Mouse (Mus musculus) ES-CJ7 (cell line): ENCODE data around the gene Rab44.
"Not testable (repeated sequence)": the region's sequence is repeated elsewhere in the genome, so short reads cannot be mapped to it uniquely, and the experiment has no call there.

Experiments used
- DNase-seq: peaks from one replicate; pipeline ENCODE4 v3.0.0; 2011; ENCODE audit warnings: low read depth, low spot score

The Rab44 gene

DNA sequence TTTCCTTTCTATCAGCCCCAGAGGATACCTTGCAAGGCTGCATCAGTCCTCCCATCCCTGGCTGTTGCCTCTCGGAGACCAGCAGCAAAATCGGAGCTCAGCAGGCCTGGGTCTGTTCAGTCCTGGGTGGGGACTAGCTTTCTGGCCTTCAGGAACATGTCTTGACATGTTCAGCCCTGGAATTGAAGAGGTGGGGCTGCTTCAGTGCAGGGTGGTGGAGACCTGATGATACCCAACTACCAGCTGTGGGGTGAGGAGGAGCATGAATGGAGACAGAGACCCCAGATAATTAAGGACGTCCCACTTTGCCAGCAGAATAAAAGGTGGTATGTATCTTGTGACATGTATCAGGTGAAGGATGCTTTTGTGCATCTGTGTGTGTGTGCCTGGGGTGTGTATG is 23.2 kb upstream of the Rab44 start, which contains the start of gene Cdkn1a:
TSS of gene Cdkn1a (plus strand) at position 201 of the 400 bp plus-strand sequence.
- no peak for DNase-seq

DNA sequence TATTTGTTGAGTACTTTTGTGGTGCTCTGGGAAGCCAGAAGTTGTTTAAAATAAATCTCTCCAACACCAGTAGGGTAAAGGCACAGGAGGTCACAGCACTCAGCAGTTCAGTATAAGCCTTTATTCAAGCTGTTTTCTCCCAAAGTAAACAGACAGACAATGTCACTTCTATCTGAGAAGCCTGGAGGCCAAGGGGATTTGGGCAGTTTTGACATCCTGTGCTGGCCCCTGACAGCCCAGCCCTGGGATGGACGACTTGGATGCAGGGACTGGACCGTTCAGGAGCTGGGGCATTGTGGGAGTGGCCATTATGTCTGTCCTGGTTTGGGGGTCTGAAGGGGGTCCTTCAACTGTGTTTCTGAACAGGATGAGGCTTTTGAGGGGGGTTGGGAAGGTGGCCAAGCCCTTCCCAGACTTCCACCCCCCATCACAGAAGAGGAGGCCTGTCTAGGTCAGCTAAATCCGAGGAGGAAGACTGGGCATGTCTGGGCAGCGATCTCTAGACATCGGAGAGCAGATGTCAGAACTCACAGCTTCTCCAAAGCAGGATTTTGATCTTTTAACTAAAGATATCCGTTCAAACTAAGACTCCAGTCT is 22.5 kb upstream of the Rab44 start:
- DNase-seq = no peak

DNA sequence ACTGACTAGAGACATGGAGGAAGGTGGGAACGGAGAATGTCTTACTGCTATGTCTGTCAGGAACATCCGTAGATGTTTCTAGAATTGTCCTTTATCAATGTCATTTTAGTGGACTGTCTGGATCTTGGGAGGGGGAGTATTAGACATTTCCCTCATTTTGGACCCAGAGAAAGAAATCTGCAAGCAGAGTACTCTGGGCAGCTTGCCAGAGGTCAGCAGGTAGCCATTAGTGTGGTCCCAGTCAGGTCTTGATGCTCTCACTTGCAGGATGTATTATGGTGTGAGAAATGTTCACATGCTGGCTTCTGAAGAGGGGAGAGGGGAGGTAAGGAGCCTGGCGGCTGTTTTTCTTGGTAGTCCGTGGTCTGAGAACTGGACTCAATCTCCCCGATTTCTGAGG is 21.4 kb upstream of the Rab44 start:
- no peak for DNase-seq

DNA sequence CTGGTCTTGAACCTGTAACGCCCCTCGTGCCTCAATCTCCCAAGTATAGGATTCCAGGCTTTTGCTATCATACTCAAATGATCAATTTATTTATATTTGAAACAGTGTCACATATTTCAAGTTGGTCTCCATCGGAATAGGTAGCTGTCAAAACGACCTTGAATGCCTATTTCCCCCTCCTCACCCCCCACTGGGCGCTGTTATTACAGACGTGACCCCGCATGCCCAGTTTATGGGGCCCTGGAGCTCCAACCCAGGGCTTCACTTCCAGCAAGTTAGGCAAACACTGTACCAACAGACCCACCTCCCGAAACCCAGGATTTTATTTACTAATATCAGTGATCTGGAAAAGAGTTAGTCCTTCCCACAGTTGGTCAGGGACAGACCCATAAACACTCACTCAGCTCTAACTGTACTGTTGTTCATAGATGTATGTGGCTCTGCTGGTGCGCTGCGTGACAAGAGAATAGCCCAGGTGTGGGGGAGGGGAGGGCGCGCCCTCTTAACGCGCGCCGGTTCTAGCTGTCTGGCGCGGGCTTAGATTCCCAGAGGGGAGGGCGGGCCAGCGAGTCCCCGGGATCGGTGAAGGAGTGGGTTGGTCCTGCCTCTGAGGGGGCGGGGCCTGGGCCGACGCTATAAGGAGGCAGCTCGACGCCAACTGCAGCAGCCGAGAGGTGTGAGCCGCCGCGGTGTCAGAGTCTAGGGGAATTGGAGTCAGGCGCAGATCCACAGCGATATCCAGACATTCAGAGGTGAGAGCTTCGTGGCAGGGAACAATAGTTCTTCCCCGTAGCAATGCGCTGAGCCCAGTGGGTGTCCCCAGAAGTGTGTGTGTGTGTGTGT is 20.6 kb upstream of the Rab44 start:
- DNase-seq = peak; percentile 98

DNA sequence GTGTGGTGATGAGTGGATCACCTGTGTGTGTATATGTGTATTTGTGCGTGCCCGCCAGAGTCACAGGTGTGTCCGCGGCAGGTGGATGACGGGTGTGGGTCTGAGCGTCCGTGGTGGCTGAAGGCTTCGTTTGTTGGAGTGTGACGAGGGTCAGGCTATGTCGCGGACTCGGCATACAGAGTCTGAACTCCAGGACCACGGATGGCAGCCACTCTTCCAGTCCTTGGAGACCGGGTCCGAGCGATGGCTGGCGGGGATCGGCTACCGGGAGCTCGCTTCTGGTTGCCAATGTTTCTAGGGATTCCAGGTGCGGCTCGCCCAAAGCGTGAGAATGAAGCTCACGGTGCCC is 20.0 kb upstream of the Rab44 start:
- no peak for DNase-seq

DNA sequence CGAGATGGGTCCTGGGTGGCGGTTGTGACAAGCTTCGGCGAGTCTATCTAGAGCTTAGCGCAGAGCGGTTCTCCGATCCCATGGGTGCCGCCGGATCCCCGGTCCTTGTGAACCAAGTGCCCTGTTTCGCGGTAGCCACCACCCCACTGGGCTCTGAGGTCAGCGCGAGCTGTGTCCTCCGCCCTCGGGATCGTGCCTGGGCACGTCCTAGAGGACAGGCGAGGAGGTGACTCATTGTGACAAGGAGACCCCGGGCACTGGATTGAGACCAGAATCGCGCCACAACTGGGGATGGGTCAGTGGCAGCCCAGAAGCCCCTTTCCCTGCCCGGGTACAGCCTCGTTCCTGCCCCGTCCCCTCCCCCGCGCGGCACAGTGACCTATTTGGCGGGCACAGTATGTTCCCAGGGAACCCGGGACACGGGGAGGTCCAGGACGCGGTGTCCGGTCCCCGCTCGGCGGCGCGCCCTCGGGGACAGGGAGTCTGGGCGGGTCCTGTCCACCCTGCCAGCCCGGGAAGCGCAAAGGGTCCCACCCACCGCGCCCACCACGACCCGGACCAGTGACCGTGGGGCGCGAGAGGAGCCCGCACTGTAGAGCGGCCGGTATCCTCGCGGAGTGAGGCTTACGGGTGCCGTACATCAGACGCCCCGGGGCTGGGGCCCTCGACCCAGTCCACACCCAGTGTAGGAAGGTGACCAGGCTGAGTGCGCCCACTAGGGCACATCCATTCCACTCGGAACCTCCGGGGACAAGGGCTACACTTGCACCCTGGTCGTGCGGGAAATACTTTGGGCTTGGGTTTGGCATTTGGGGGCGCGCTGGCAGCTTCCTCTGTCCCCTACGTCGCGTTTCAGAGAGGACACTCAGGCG is 19.4 kb upstream of the Rab44 start:
- no peak for DNase-seq

DNA sequence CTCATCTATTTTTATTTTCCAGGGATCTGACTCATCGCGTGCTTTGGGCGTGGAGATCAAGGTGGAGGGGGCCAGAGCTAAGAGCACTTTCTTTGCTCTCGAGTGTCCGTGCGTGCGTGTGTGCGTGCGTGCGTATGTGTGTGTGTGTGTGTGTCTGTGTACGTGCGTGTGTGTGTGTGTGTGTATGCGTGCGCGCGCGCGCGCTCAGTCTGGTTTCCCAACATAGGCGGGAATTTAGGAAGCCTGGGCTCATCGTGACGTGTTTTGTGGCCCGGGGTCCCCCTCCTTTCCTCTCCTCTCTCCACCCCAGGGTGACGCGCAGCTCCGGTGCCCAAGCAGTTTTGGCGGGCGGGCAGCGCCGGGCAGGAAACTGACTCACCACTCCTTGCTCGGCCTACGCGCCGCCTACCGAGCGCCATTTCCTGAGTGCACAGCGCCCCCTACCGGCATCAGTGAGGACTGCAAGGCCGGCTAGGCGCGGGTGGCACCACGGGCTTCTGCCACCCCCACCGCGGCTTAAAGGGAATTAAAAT is 18.7 kb upstream of the Rab44 start:
- peak; percentile 72 for DNase-seq

DNA sequence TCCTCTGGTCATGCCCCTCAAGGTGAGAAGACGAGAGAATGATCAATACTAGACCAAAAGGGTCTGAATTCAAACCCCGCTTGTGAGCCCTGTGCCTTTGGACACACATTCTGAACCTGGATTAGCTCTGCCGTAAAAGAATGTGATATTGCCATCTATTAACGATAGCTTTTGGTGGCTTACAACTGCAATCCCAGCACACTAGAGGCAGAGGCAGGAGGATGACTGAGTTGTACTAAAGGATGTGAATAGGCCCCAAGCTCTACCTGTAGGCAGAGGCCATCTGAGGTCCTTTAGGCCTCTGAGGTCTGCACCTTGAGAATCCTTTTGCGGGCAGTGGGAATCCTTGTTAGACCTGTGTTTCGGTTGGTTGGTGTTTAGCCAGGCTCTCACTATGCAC is 17.7 kb upstream of the Rab44 start:
- DNase-seq = no peak

DNA sequence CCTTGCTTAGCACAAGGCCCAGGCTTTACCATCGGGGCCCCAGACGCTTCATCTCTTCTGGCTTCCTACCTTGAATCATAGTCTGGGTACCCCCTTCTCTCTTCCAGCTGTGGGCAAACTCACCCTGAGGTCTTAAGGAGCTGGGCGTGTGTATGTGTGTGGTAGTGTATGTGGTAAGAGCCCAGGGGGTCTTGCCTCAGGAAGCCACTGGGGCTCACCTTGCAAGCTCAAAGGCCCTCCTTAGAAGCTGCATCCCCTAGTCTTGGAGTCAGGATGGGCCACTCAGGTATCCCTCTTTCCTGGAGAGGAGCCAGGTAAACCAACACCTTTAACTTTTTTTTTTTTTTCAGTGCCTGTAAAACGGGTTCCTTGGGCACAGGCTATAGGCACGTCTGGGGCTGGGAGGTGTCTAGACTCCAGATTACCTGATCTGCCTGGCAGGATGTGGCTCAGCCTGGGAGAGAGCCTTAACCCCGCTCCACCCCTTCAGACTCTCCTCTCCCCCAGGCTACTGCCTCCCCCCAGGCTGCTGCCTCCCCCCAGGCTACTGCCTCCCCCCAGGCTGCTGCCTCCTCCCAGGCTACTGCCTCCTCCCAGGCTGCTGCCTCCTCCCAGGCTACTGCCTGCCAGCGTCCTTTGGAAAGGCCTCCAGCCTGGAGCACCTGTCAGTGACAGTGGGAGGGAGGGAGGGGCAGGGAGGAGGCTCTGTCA is 16.9 kb upstream of the Rab44 start:
- DNase-seq = peak; percentile 44

DNA sequence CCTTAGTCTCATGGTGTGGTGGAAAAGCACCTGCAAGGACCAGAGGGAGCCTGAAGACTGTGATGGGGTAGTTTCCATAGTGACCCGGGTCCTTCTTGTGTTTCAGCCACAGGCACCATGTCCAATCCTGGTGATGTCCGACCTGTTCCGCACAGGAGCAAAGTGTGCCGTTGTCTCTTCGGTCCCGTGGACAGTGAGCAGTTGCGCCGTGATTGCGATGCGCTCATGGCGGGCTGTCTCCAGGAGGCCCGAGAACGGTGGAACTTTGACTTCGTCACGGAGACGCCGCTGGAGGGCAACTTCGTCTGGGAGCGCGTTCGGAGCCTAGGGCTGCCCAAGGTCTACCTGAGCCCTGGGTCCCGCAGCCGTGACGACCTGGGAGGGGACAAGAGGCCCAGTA is 15.7 kb upstream of the Rab44 start:
- no peak for DNase-seq

DNA sequence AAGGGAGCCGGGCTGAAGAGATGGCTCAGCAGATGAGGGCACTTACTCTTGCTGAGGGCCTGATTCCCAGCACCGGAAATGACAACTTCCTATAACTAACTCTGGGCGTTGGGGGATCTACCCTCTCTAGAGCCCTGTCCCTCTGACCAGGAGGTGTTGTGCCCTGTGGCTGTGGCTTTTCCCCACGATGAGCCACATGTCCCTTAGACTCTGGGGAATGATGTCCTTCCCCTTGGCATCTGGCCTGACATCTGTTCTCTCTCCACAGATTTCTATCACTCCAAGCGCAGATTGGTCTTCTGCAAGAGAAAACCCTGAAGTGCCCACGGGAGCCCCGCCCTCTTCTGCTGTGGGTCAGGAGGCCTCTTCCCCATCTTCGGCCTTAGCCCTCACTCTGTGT is 14.9 kb upstream of the Rab44 start:
- DNase-seq = no peak

DNA sequence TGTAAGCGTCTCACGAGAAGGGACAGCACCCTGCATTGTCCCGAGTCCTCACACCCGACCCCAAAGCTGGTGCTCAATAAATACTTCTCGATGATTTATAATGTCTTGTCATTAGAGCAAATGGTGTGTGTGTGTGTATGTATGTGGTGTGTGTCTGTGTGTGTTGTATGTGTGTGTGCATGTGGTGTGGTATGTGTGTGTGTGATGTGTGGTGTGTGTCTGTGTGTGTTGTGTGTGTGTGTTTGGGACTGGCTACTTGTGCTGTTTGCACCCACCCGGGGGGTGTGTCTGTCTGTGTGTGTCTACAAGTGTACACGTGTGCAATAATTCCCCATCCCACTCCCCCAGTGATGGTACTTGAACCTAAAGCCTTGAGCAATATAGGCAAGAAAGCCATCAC is 13.3 kb upstream of the Rab44 start:
- no peak for DNase-seq

DNA sequence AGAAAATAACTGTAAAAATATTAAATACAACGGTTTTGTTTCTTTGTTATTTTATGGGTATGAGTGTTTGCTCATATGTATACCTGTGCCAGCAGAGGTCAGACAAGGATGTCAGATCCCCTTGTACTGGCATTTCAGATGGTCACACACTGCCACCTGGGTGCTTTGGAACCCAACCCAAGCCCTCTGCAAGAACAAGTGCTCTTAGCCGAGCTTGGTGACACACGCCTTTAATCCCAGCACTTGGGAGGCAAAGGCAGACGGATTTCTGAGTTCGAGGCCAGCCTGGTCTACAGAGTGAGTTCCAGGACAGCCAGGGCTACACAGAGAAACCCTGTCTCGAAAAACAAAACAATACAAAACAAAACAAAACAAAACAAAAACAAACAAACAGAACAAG is 3.6 kb upstream of the Rab44 start:
- DNase-seq = not testable (repeated sequence)

DNA sequence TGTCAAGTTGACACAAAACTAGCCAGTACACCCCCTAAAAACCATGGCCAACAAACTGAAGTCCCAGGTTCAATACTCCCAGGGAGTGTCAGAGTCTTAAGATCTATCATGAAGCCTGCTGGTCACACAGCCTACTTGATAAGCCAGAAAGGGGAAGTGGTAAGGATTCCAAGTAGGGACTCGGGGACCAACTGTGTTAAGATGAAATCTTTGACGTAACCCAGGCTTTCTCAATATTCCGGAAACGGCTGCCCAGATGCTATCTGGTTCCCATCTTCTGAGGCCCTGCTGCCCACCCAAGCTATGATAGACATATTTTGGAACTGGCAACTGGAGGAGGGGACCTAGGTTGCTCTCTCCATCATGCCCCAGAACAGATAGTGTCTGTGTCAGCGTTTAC is 2.6 kb upstream of the Rab44 start:
- no peak for DNase-seq

DNA sequence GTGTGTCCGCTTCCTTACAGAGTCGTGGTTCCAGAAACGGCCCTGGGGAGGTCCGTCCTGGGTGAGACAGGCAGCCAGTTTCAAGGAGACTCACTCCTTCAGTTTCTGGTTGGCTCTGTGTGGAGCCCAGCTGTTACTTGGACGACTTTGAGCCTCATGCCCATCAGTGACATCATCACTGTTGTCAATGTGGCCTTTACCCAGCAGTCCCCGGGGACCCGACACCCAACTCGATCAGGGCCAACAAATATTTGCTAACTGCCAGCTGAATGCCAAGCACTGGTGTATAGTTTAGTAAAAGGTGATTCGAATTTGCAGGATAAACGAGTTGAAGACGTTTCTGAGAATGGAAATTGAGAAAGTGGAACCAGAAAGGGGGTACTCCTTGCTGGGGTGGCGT is 2.1 kb downstream of the Rab44 start:
- DNase-seq = no peak

DNA sequence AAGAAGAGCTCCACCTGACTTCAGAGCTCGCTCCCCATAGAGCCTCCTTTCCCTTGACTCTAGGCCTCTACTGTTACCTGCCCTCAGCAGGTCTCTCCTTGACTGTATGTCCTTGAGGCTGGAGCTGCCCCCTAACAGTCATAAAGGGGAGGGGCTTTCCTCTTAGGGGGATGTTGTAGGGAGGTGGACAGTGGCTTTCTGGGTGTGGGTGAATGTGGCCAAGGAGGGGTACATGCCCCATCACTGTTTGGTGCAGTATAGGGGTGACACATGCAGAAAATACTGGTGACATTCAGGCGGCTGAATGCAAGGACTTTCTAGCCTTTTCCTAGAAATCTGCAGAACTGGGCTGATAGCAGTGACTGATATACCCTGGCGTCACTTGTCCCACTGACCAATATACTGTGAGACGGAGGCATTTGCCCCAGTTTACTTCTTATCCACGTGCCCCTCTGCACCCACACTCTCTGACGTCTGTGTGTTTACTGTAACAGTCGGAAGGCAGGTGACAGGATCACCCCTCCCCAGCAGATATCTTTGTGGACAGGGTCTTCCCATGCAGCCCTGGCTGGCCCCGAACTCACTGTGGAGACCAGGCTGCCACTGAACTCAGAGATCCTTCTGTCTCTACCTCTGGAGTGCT is 3.2 kb downstream of the Rab44 start:
- no peak for DNase-seq

DNA sequence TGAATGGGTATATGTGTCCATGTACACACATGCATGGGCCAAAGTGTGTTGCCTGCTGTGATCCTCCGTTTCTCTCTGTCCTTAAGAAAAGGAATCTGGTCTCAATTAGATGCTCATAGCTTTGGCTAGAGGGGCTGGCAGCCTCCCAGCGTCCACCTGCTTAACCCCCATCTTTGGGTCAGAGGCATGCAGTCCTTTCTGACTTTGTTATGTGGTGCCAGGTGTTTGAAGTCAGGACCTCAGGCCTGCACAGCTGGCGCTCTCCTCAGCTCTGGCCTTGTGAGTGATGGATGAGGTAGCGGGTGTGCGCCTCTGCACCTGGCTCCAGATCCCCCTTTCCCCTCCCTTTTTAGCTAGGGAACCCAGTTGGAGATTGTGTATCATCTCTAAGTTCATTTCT is 4.1 kb downstream of the Rab44 start:
- no peak for DNase-seq

DNA sequence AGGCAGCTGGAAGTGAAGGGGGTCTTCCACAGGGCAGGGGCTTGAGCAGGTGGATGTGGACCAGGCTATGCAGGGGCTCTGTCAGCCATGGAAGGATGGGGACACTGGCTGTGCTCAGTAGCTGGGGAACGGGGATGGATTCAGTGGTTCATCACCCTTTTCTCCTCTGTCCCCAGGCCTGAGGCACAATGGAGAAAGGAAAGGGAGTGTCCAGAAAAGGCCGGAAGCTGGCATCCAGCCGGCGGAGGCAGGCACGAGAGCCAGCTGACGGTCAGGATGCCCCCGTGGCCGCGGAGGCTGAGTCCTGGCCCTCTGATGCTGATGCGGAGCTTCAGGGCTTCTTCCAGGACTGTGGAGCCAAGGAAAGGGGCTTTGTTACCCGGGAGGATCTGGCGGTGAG is 6.7 kb downstream of the Rab44 start:
- DNase-seq = no peak

DNA sequence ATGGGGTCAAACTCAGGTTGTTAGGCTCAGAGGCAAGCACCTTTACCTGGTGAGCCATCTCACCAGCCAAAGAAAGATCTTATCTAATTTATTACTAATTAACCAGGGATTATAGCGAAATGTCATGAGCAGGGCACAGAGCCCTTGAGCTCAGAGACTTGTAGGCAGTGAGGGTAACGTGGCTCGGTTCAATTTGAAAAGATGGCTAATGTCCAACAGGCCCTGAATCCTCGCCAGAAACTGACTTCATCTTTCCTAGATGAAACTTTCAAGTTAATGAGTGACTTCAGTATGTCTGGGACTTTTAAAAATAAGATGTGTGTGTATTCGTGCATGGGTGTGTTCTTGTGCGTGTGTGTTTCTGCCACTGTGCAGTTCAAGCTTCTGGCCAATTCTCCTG is 8.9 kb downstream of the Rab44 start:
- DNase-seq = no peak

DNA sequence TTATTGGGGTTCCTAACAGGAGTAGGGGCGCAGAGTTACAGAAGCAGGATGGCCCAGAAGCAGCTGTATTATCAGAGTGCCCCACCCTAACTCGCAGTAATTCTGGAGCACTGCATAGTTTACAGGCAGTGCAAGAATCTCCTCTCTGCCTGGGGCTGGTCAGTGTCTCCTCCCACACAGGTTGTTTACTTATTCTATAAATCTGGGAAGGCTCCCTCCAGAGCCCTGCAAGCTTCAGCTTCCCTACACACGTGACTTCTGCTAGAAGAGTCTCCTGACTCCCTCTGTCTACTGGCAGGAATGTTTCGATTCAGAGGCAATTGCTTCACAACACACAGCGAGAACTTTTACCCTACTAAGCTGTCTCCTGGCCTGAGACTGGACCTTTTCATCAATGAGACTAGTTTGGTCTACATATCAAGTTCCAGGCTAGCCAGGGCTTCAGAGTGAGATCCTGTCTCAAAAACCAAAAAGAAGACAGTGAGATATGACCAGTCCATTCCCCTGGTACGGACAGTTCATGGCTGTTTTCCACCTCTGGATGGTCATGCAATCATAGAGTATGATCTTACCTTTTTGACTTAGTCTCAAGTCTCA is 9.7 kb downstream of the Rab44 start:
- DNase-seq = no peak

DNA sequence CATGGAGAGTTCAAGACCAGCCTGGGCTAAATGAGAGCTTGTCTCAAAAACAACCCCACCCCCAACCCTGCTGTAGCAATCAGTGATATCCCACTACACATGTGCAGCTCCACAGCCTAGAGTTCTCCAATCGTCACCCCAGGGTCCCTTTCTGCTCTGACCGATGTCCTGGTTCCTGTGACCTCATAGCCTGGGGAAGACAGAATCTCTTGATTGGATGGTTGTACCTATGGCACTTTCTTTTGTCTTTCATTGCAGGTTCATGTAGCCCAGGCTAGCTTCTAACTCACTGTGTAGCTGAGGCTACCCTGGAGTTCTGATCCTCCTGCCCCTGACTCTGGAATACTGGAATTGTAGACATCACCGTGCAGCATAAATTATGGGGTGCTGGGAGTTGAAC is 12.6 kb downstream of the Rab44 start:
- DNase-seq = no peak
